Mouse (Mus musculus) kidney, embryonic 14.5 days (tissue): Measurements from ENCODE around the gene Son. TPM values are rescaled to one million over a fixed set of nuclear protein-coding genes. Genes with fewer than 3 reads are reported as not detected.

ENCODE experiments used
- ATAC-seq: fragments of 200-750 bp; cut with Nextera tagmentation; 2 replicates; pipeline ENCODE4 v1.8.0; 2017; ENCODE audit warnings: moderate number of reproducible peaks, mild to moderate bottlenecking, moderate TSS enrichment, moderate library complexity; ENCODE audit not compliant: low FRiP score, low TSS enrichment
- H3K27ac ChIP-seq: fragments of 300-500 bp; sonication (generic); 2 replicates; pipeline ENCODE4 v1.5.1; 2014; ENCODE audit warnings: low read depth, mild to moderate bottlenecking, low read length, moderate library complexity, mixed read lengths
- H3K27me3 ChIP-seq: fragments of 300-500 bp; sonication (generic); 2 replicates; pipeline ENCODE4 v1.6.1; 2014; ENCODE audit warnings: mild to moderate bottlenecking, low read length; ENCODE audit not compliant: control insufficient read depth, insufficient read depth
- H3K36me3 ChIP-seq: fragments of 300-500 bp; sonication (generic); 2 replicates; pipeline ENCODE4 v1.6.1; 2014; ENCODE audit warnings: low read length, mixed read lengths; ENCODE audit not compliant: control insufficient read depth, insufficient read depth
- H3K4me1 ChIP-seq: fragments of 300-500 bp; sonication (generic); 2 replicates; pipeline ENCODE4 v1.6.1; 2014; ENCODE audit warnings: low read length, mixed read lengths; ENCODE audit not compliant: control insufficient read depth, insufficient read depth
- H3K4me2 ChIP-seq: fragments of 300-500 bp; sonication (generic); replicated peaks from 2 replicates; pipeline ENCODE4 v1.6.1; 2014; ENCODE audit warnings: low read depth, mild to moderate bottlenecking, low read length
- H3K4me3 ChIP-seq: fragments of 300-500 bp; sonication (generic); 2 replicates; pipeline ENCODE4 v1.5.1; 2014; ENCODE audit warnings: mild to moderate bottlenecking, low read length
- H3K9ac ChIP-seq: fragments of 300-500 bp; sonication (generic); 2 replicates; pipeline ENCODE4 v1.6.1; 2014; ENCODE audit warnings: low read depth, mild to moderate bottlenecking, low read length, moderate library complexity
- H3K9me3 ChIP-seq: fragments of 300-500 bp; sonication (generic); 2 replicates; pipeline ENCODE4 v1.6.1; 2016; ENCODE audit warnings: low read length; ENCODE audit not compliant: control insufficient read depth
- WGBS: fragments of 180-500 bp; shearing (Covaris S2); extraction: QIAGEN DNeasy Blood & Tissue Kit; methylation state at CpG from one replicate; pipeline ENCODE4 v1.1.7; 2014; 5-methylcytosine and 5-hydroxymethylcytosine counted together
- polyA plus RNA-seq: library from polyadenylated mRNA; unstranded; fragments of >200 nt; fragmentation: Nextera tagmentation; extraction: Ambion mirVana; gene quantifications from 2 replicates; pipeline ENCODE4 v1.2.1, GENCODE M21; 2014

Son gene
- polyA plus RNA-seq, 1 experiment from 2014 or later, result 160 TPM

DNA sequence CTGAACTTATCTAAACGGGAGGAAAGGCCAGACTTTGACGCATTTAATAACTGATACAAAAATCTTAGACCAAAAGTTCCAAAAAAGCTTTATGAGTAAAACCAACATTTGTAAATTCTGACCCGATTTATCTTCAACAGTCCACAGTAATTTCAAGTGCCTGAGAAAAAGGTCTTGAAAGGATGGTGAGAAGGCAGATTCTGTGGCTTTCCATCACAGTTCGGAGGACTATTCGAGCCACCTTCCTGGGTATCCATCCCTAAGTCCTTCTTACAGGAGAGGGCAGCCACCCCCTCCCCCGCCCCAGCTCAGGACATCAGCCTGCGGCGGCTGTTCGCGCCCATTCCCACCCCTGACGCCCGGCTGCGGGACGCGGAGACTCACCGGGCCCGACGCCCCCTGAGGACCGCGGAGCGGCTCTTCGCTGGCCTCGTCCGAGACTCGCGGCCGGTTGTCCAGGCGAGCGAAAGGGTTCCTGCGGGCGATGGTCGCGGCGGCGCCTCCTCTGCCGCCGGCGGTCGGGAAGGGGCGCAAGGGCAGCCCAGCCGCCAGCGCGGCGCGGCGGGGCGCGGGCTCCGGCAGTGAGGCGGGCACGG is 40.8 kb downstream of the Son start:
- Histone ChIP-seq H3K27me3 (no peaks in the 10 kb centered on the region), H3K4me1 (peaks cover 16% of the 10 kb centered on the region), H3K27ac (peak overlapping the region; percentile 67), H3K9me3 (no peaks in the 10 kb centered on the region), H3K9ac (peak overlapping the region; percentile 86), H3K4me2 (peak overlapping the region; percentile 87), H3K4me3 (peak overlapping the region; percentile 93), H3K36me3 (peaks cover 27% of the 10 kb centered on the region)
- WGBS, result 2% methylated on average over 40 of the region's 51 CpGs
- peak; percentile 63 for ATAC-seq

DNA sequence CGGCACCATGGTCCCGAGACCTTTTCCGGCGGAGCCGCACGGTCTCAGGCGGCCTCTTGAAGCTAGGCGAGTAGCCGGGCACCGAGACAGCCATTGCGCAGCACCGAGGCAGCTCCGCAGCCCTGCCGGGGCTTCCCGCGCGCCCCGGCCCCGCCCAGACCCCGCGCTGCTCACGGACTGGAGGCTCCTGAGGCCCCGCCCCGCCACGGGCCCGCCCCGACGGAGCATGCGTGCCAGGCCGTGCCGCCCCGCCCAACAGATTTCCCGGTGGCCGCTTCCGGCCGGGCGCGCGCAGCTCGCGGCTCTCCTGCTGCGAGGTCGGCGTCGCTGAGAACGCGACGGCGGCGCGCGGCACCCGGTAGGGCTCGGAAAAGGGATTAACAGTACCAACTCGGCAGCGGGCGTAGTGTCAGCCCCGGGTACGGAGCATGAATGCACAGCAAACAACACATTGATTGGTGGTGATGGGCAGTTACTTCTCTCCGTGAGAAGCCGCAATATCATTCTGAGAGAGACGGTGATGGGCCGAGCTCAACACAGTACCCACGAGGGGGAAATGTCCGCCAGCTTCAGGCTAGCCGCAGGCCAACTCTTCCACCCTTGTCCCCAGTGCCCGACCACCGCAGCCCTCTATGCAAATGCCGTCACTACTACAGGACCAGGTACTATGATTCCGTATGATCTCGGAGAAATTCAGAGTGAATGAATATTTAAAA is 41.5 kb downstream of the Son start, which contains the start of gene Donson:
TSS of gene Donson (minus strand) at position 152 of the 716 bp plus-strand sequence.
- Histone ChIP-seq H3K4me1 (peaks cover 16% of the 10 kb centered on the region), H3K4me3 (peak within 1 kb of the TSS; percentile 93), H3K27ac (peak within 1 kb of the TSS; percentile 67), H3K27me3 (no peaks in the 10 kb centered on the region), H3K36me3 (peaks cover 25% of the 10 kb centered on the region), H3K9ac (peak within 1 kb of the TSS; percentile 86), H3K4me2 (peak within 1 kb of the TSS; percentile 87), H3K9me3 (no peaks in the 10 kb centered on the region)
- under 1% methylated on average over 65 of the region's 71 CpGs for WGBS
- ATAC-seq, result peak; percentile 99

DNA sequence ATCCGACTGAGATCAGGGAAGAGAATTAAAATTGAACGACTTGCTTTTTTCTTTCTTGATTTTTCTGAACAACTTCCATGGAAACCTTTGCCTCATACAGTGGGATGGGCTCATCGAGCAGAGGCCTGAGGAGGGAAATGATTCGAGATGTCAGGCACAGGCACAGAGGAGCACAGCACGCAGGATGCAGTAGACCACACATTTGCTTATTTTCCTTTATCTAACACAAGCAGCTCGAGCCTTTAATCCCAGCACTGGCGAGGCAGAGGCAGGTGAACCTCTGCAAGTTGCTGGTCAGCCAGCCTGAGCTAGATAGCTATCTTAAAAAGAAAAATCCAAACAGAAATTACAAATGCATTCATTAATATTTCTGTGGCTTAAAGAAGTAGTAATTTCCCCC is 42.5 kb downstream of the Son start:
- peaks cover 16% of the 10 kb centered on the region for H3K4me1 ChIP-seq
- H3K27me3 ChIP-seq, result no peaks in the 10 kb centered on the region
- 53% methylated on average over 7 of the region's 7 CpGs for WGBS
- no peak overlapping the region for H3K4me3 ChIP-seq
- peak overlapping the region; percentile 87; the same call in 1 of the 2 replicates for H3K4me2 ChIP-seq
- H3K27ac ChIP-seq, result no peak overlapping the region
- no peaks in the 10 kb centered on the region for H3K9me3 ChIP-seq
- H3K36me3 ChIP-seq, result peaks cover 15% of the 10 kb centered on the region
- no peak overlapping the region for H3K9ac ChIP-seq
- no peak for ATAC-seq

GRCm38 (mm10) chr16:91694455-91695084 is 47.3 kb downstream of the Son start:
- Histone ChIP-seq H3K36me3 (peaks cover 22% of the 10 kb centered on the region; the same call in 1 of the 2 replicates), H3K27ac (no peak overlapping the region), H3K9me3 (no peaks in the 10 kb centered on the region), H3K9ac (no peak overlapping the region), H3K27me3 (no peaks in the 10 kb centered on the region), H3K4me1 (peaks cover 7% of the 10 kb centered on the region; the same call in 1 of the 2 replicates), H3K4me3 (no peak overlapping the region), H3K4me2 (no peak overlapping the region)
- ATAC-seq, result peak; percentile 95
- 28% methylated on average over 14 of the region's 14 CpGs for WGBS

- ATAC-seq, result peak; percentile 65
- WGBS, result 15% methylated on average over 8 of the region's 8 CpGs
- peak overlapping the region; percentile 47; the same call in 1 of the 2 replicates for H3K27ac ChIP-seq
- no peak overlapping the region for H3K4me3 ChIP-seq
- peaks cover 7% of the 10 kb centered on the region; the same call in 1 of the 2 replicates for H3K4me1 ChIP-seq
- H3K4me2 ChIP-seq, result no peak overlapping the region
- H3K27me3 ChIP-seq, result no peaks in the 10 kb centered on the region
- H3K9ac ChIP-seq, result peak overlapping the region; percentile 32; the same call in 1 of the 2 replicates
- H3K9me3 ChIP-seq, result no peaks in the 10 kb centered on the region
- peaks cover 22% of the 10 kb centered on the region; the same call in 1 of the 2 replicates for H3K36me3 ChIP-seq
Measured at GRCm38 (mm10) chr16:91695108-91695755, 47.9 kb downstream of the Son start.

- Histone ChIP-seq H3K27ac (no peak overlapping the region), H3K36me3 (peaks cover 19% of the 10 kb centered on the region; the same call in 1 of the 2 replicates), H3K27me3 (no peaks in the 10 kb centered on the region), H3K4me2 (no peak overlapping the region), H3K9me3 (no peaks in the 10 kb centered on the region), H3K4me3 (no peak overlapping the region), H3K9ac (no peak overlapping the region), H3K4me1 (peaks cover 12% of the 10 kb centered on the region; the same call in 1 of the 2 replicates)
- WGBS, result 89% methylated on average over 1 of the region's 1 CpGs
- no peak for ATAC-seq
Measured at GRCm38 (mm10) chr16:91698995-91699394, 51.7 kb downstream of the Son start.

DNA sequence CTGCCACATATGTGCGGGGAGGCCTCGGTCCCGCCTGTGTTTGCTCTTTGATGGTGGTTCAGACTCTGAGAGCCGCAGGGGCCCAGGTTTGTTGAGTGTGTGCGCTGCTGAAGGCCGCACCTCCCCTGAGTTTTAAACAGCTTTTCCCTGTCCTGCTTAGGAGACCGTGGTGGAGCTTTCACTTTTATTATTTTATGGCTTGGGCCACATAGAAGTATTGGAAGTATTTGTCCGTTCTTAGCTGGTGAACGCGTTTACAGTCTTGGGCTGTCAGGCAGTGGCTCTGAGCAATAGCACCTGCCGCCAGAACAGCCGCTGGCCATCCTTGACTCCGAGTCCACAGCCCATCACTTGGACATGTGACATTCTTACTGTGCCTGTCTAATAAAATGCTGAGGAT is 54.6 kb downstream of the Son start:
- Histone ChIP-seq H3K4me1 (0 out of 2 replicates have a peak, but pooled peaks cover 5% of the 10 kb centered on the region), H3K9ac (no peak overlapping the region), H3K4me3 (no peak overlapping the region), H3K27me3 (no peaks in the 10 kb centered on the region), H3K9me3 (no peaks in the 10 kb centered on the region), H3K36me3 (peaks cover 33% of the 10 kb centered on the region), H3K4me2 (no peak overlapping the region), H3K27ac (no peak overlapping the region)
- WGBS, result 29% methylated on average over 13 of the region's 13 CpGs
- ATAC-seq, result peak; percentile 84

- H3K27ac ChIP-seq, result peak overlapping the region; percentile 47; the same call in 1 of the 2 replicates
- WGBS, result 26% methylated on average over 3 of the region's 3 CpGs
- H3K4me1 ChIP-seq, result 0 out of 2 replicates have a peak, but pooled peaks cover 5% of the 10 kb centered on the region
- ATAC-seq, result peak; percentile 74; the same call in 1 of the 2 replicates
- H3K4me3 ChIP-seq, result no peak overlapping the region
- no peak overlapping the region for H3K9ac ChIP-seq
- peaks cover 34% of the 10 kb centered on the region for H3K36me3 ChIP-seq
- H3K4me2 ChIP-seq, result no peak overlapping the region
- no peaks in the 10 kb centered on the region for H3K27me3 ChIP-seq
- no peaks in the 10 kb centered on the region for H3K9me3 ChIP-seq
Measured at GRCm38 (mm10) chr16:91702771-91703188, 55.5 kb downstream of the Son start.
